Mouse (Mus musculus): Measurements from ENCODE around the gene Slc34a3. TPM values are rescaled to one million over a fixed set of nuclear protein-coding genes. Genes with fewer than 3 reads are reported as not detected.

Slc34a3 gene
- polyA plus RNA-seq, 1 experiment from 2014 or later, result not detected

GRCm38 (mm10) chr2:25243342-25243741 is 9.2 kb upstream of the Slc34a3 start:
- no peak overlapping the region for H3K27ac ChIP-seq
- no peaks in the 10 kb centered on the region for H3K9me3 ChIP-seq
- H3K4me1 ChIP-seq, result peaks cover 24% of the 10 kb centered on the region
- peak overlapping the region; percentile 95; the same call in 1 of the 2 replicates for H3K4me2 ChIP-seq (replicated peaks)
- no peak overlapping the region for H3K4me3 ChIP-seq
- WGBS, result 74% methylated on average over 8 of the region's 8 CpGs
- ATAC-seq (ENCODE audit: low FRiP score, low read depth), result no peak
- H3K9ac ChIP-seq, result no peak overlapping the region
- H3K36me3 ChIP-seq, result peaks cover 30% of the 10 kb centered on the region
- peaks cover 45% of the 10 kb centered on the region for H3K27me3 ChIP-seq

GRCm38 (mm10) chr2:25242101-25242506 is 7.9 kb upstream of the Slc34a3 start, which contains the start of the genes Rnf208 and Cysrt1:
Gene Rnf208, plus strand, starts transcription at chr2:25242255.
Gene Cysrt1, minus strand, starts transcription at chr2:25242452.
- Histone ChIP-seq H3K4me3 (peak within 1 kb of the TSS; percentile 58), H3K27me3 (peaks cover 45% of the 10 kb centered on the region), H3K9me3 (no peaks in the 10 kb centered on the region), H3K4me1 (peaks cover 24% of the 10 kb centered on the region), H3K9ac (peak within 1 kb of the TSS; percentile 70), H3K36me3 (peaks cover 18% of the 10 kb centered on the region), H3K4me2 (replicated peaks) (peak within 1 kb of the TSS; percentile 95), H3K27ac (no peak within 1 kb of the TSS)
- no peak for ATAC-seq (ENCODE audit: low FRiP score, low read depth)
- 0% methylated on average over 39 of the region's 59 CpGs for WGBS

- Histone ChIP-seq H3K36me3 (peaks cover 13% of the 10 kb centered on the region), H3K4me1 (peaks cover 24% of the 10 kb centered on the region), H3K4me3 (peak overlapping the region; percentile 58), H3K27ac (no peak overlapping the region), H3K4me2 (replicated peaks) (peak overlapping the region; percentile 95), H3K9ac (peak overlapping the region; percentile 70; the same call in 1 of the 2 replicates), H3K9me3 (no peaks in the 10 kb centered on the region), H3K27me3 (peaks cover 49% of the 10 kb centered on the region)
- no peak for ATAC-seq (ENCODE audit: low FRiP score, low read depth)
- WGBS, result 13% methylated on average over 6 of the region's 6 CpGs
These were observed 7.2 kb upstream of the Slc34a3 start for GRCm38 (mm10) chr2:25241438-25241775.

- peak overlapping the region; percentile 95 for H3K4me2 ChIP-seq (replicated peaks)
- peaks cover 54% of the 10 kb centered on the region for H3K27me3 ChIP-seq
- H3K4me1 ChIP-seq, result peaks cover 24% of the 10 kb centered on the region
- H3K4me3 ChIP-seq, result peak overlapping the region; percentile 58
- 2% methylated on average over 29 of the region's 29 CpGs for WGBS
- peak; percentile 80 for ATAC-seq (ENCODE audit: low FRiP score, low read depth)
- peak overlapping the region; percentile 58 for H3K9ac ChIP-seq
- H3K9me3 ChIP-seq, result no peaks in the 10 kb centered on the region
- peaks cover 8% of the 10 kb centered on the region for H3K36me3 ChIP-seq
- peak overlapping the region; percentile 11; the same call in 1 of the 2 replicates for H3K27ac ChIP-seq
These were observed 6.7 kb upstream of the Slc34a3 start for GRCm38 (mm10) chr2:25240723-25241437.

GRCm38 (mm10) chr2:25240310-25240709 is 6.1 kb upstream of the Slc34a3 start:
- Histone ChIP-seq H3K36me3 (0 out of 2 replicates have a peak, but pooled peaks cover 2% of the 10 kb centered on the region), H3K9ac (peak overlapping the region; percentile 58), H3K9me3 (no peaks in the 10 kb centered on the region), H3K4me2 (replicated peaks) (peak overlapping the region; percentile 95), H3K27ac (peak overlapping the region; percentile 11; the same call in 1 of the 2 replicates), H3K27me3 (peaks cover 55% of the 10 kb centered on the region), H3K4me3 (peak overlapping the region; percentile 58), H3K4me1 (peaks cover 24% of the 10 kb centered on the region)
- ATAC-seq (ENCODE audit: low FRiP score, low read depth), result peak; percentile 22
- WGBS, result 51% methylated on average over 8 of the region's 8 CpGs

- no peak overlapping the region for H3K27ac ChIP-seq
- H3K27me3 ChIP-seq, result peaks cover 55% of the 10 kb centered on the region
- 86% methylated on average over 3 of the region's 3 CpGs for WGBS
- no peak for ATAC-seq (ENCODE audit: low FRiP score, low read depth)
- no peak overlapping the region for H3K9ac ChIP-seq
- H3K4me2 ChIP-seq (replicated peaks), result no peak overlapping the region
- H3K4me1 ChIP-seq, result peaks cover 24% of the 10 kb centered on the region
- no peaks in the 10 kb centered on the region for H3K9me3 ChIP-seq
- H3K4me3 ChIP-seq, result no peak overlapping the region
- H3K36me3 ChIP-seq, result no peaks in the 10 kb centered on the region
These were observed 5.6 kb upstream of the Slc34a3 start for GRCm38 (mm10) chr2:25239766-25240165.

GRCm38 (mm10) chr2:25238106-25238505 is 3.9 kb upstream of the Slc34a3 start:
- H3K27ac ChIP-seq, result no peak overlapping the region
- no peak overlapping the region for H3K4me3 ChIP-seq
- no peaks in the 10 kb centered on the region for H3K36me3 ChIP-seq
- peaks cover 51% of the 10 kb centered on the region for H3K27me3 ChIP-seq
- H3K9ac ChIP-seq, result no peak overlapping the region
- ATAC-seq (ENCODE audit: low FRiP score, low read depth), result no peak
- H3K4me1 ChIP-seq, result peaks cover 24% of the 10 kb centered on the region
- H3K4me2 ChIP-seq (replicated peaks), result no peak overlapping the region
- no peaks in the 10 kb centered on the region for H3K9me3 ChIP-seq

GRCm38 (mm10) chr2:25237522-25237921 is 3.4 kb upstream of the Slc34a3 start:
- H3K27ac ChIP-seq, result no peak overlapping the region

GRCm38 (mm10) chr2:25236614-25237013 is 2.5 kb upstream of the Slc34a3 start, which contains the start of gene Rnf224:
Gene Rnf224, minus strand, starts transcription at chr2:25236787.
- H3K4me3 ChIP-seq, result no peak within 1 kb of the TSS
- H3K9me3 ChIP-seq, result no peaks in the 10 kb centered on the region
- 37% methylated on average over 8 of the region's 8 CpGs for WGBS
- ATAC-seq (ENCODE audit: low FRiP score, low read depth), result no peak
- no peak within 1 kb of the TSS for H3K9ac ChIP-seq
- H3K27ac ChIP-seq, result no peak within 1 kb of the TSS
- H3K27me3 ChIP-seq, result peaks cover 49% of the 10 kb centered on the region
- H3K36me3 ChIP-seq, result no peaks in the 10 kb centered on the region
- H3K4me1 ChIP-seq, result peaks cover 12% of the 10 kb centered on the region
- H3K4me2 ChIP-seq (replicated peaks), result no peak within 1 kb of the TSS

More at GRCm38 (mm10) chr2:25237522-25237921, 3.4 kb upstream of the Slc34a3 start:
- Histone ChIP-seq H3K4me1 (peaks cover 20% of the 10 kb centered on the region), H3K9ac (no peak overlapping the region), H3K4me3 (no peak overlapping the region), H3K36me3 (no peaks in the 10 kb centered on the region), H3K27me3 (peaks cover 50% of the 10 kb centered on the region), H3K9me3 (no peaks in the 10 kb centered on the region), H3K4me2 (replicated peaks) (no peak overlapping the region)
- 64% methylated on average over 4 of the region's 4 CpGs for WGBS
- ATAC-seq (ENCODE audit: low FRiP score, low read depth), result no peak

GRCm38 (mm10) chr2:25234551-25235220 is 522 bp upstream of the Slc34a3 start:
- ATAC-seq (ENCODE audit: low FRiP score, low read depth), result no peak
- Histone ChIP-seq H3K9ac (no peak overlapping the region), H3K27me3 (peaks cover 51% of the 10 kb centered on the region), H3K4me1 (no peaks in the 10 kb centered on the region), H3K9me3 (no peaks in the 10 kb centered on the region), H3K4me3 (no peak overlapping the region), H3K4me2 (replicated peaks) (no peak overlapping the region), H3K36me3 (no peaks in the 10 kb centered on the region), H3K27ac (no peak overlapping the region)
- WGBS, result 70% methylated on average over 5 of the region's 5 CpGs

GRCm38 (mm10) chr2:25233421-25233820 is 743 bp downstream of the Slc34a3 start:
- H3K4me2 ChIP-seq (replicated peaks), result no peak overlapping the region
- peaks cover 4% of the 10 kb centered on the region; the same call in 1 of the 2 replicates for H3K4me1 ChIP-seq
- H3K27ac ChIP-seq, result no peak overlapping the region
- no peaks in the 10 kb centered on the region for H3K36me3 ChIP-seq
- H3K27me3 ChIP-seq, result peaks cover 43% of the 10 kb centered on the region
- no peaks in the 10 kb centered on the region for H3K9me3 ChIP-seq
- WGBS, result 75% methylated on average over 4 of the region's 4 CpGs
- no peak for ATAC-seq (ENCODE audit: low FRiP score, low read depth)
- H3K4me3 ChIP-seq, result no peak overlapping the region
- no peak overlapping the region for H3K9ac ChIP-seq

GRCm38 (mm10) chr2:25231038-25231437 is 3.1 kb downstream of the Slc34a3 start:
- Histone ChIP-seq H3K36me3 (no peaks in the 10 kb centered on the region), H3K27ac (no peak overlapping the region), H3K4me2 (replicated peaks) (no peak overlapping the region), H3K4me1 (peaks cover 4% of the 10 kb centered on the region; the same call in 1 of the 2 replicates), H3K27me3 (peaks cover 35% of the 10 kb centered on the region), H3K4me3 (no peak overlapping the region), H3K9me3 (no peaks in the 10 kb centered on the region), H3K9ac (peak overlapping the region; percentile 25; the same call in 1 of the 2 replicates)
- WGBS, result 54% methylated on average over 12 of the region's 12 CpGs
- no peak for ATAC-seq (ENCODE audit: low FRiP score, low read depth)

Measured in limb, embryonic 13.5 days (tissue).